Comparison of ENCODE assay signal across 12 mouse cellular contexts in genomic region chr10:6296621-6297020, GRCm38 (mm10).
DNase-seq lines count a peak whose midpoint lies in the region; ATAC-seq lines count a peak whose summit lies in the region.
"Had no signal": no experiment of that assay in that cellular context is flagged by ENCODE, and none has a peak within 500 bp of the region (broad histone marks: within the 10 kb centered on the region; RNA-seq: fewer than 3 reads in every experiment).

No protein-coding gene starts in this region.

- H3K9me3 ChIP-seq in hindbrain, embryonic 12.5 days (replicated peaks), result no peaks in the 10 kb centered on the region
- H3K9me3 ChIP-seq: liver, embryonic 15.5 days; stomach, embryonic 15.5 days had no signal

- no peaks in the 10 kb centered on the region for H3K36me3 ChIP-seq in hindbrain, embryonic 12.5 days
- H3K36me3 ChIP-seq: liver, embryonic 15.5 days; stomach, embryonic 15.5 days had no signal

- no peaks in the 10 kb centered on the region for H3K27me3 ChIP-seq in hindbrain, embryonic 12.5 days
- H3K27me3 ChIP-seq: liver, embryonic 15.5 days; stomach, embryonic 15.5 days had no signal

- no peak overlapping the region for H3K9ac ChIP-seq in hindbrain, embryonic 12.5 days
- H3K9ac ChIP-seq: liver, embryonic 15.5 days; stomach, embryonic 15.5 days had no signal

- H3K4me2 ChIP-seq in hindbrain, embryonic 12.5 days (replicated peaks), result no peak overlapping the region
- H3K4me2 ChIP-seq: liver, embryonic 15.5 days; stomach, embryonic 15.5 days had no signal

- H3K4me1 ChIP-seq in hindbrain, embryonic 12.5 days, result no peaks in the 10 kb centered on the region
- H3K4me1 ChIP-seq: liver, embryonic 15.5 days; stomach, embryonic 15.5 days had no signal

- no peak overlapping the region for H3K4me3 ChIP-seq in hindbrain, embryonic 12.5 days
- H3K4me3 ChIP-seq: heart, adult 2 months; liver, embryonic 15.5 days; stomach, embryonic 15.5 days had no signal

- WGBS in hindbrain, embryonic 12.5 days, result 88% methylated on average over 4 of the region's 4 CpGs

- peak; percentile 73 for DNase-seq in cerebellum, adult 11-12 months
- peak; percentile 91 to 94 for DNase-seq in cerebellum, postnatal 36 days
- peak; percentile 6 to 63 for DNase-seq in layer of hippocampus, postnatal 14 days (ENCODE audit: low spot score in 2 of 2)
- DNase-seq in right cerebral cortex, adult 2 months (ENCODE audit: low spot score in 2 of 2), result peak; percentile 47
- no peak for DNase-seq in heart, adult 18-20 months
- DNase-seq in urinary bladder, postnatal 14 days (ENCODE audit: low spot score), result no peak
- DNase-seq: heart, adult 2 months; kidney, postnatal 10 days had no signal

- ATAC-seq in hindbrain, embryonic 12.5 days (ENCODE audit: low FRiP score), result no peak
- ATAC-seq: hindbrain, postnatal 0 days had no signal

- H3K27ac ChIP-seq in hindbrain, embryonic 12.5 days, result no peak overlapping the region
- H3K27ac ChIP-seq: heart, adult 2 months; hindbrain, postnatal 0 days; liver, embryonic 15.5 days; stomach, embryonic 15.5 days had no signal

Comparison
In these comparisons a context has a peak if more than half of its experiments do, and no peak if none do; other contexts are left out.
1. DNase-seq: peak in cerebellum, adult 11-12 months (single experiment), cerebellum, postnatal 36 days (2 of 2), layer of hippocampus, postnatal 14 days (2 of 2) and right cerebral cortex, adult 2 months (2 of 2); none in heart, adult 18-20 months (0 of 2) and urinary bladder, postnatal 14 days (single experiment).